Mouse (Mus musculus) heart, postnatal 0 days (tissue): ENCODE measurements around the gene Nkapd1. TPM values are rescaled to one million over a fixed set of nuclear protein-coding genes. Genes with fewer than 3 reads are reported as not detected.

Source experiments
- ATAC-seq: fragments of 200-750 bp; cut with Nextera tagmentation; 2 replicates; pipeline ENCODE4 v1.8.0; 2017; ENCODE audit warnings: low read depth, moderate number of reproducible peaks, moderate library complexity; ENCODE audit not compliant: insufficient read depth
- DNase-seq: peaks from one replicate; pipeline ENCODE4 v3.0.0-alpha.2; 2016; ENCODE audit warnings: low spot score
- H3K27ac ChIP-seq: fragments of 300-500 bp; sonication (generic); 2 replicates; pipeline ENCODE4 v1.5.1; 2014; ENCODE audit warnings: low read depth, mild to moderate bottlenecking
- H3K27me3 ChIP-seq: fragments of 300-500 bp; sonication (generic); 2 replicates; pipeline ENCODE4 v1.6.1; 2014; ENCODE audit warnings: low read length, mixed read lengths; ENCODE audit not compliant: control insufficient read depth, insufficient read depth
- H3K36me3 ChIP-seq: fragments of 300-500 bp; sonication (generic); replicated peaks from 2 replicates; pipeline ENCODE4 v1.6.1; 2014; ENCODE audit warnings: low read length, mixed read lengths; ENCODE audit not compliant: control insufficient read depth, insufficient read depth
- H3K4me1 ChIP-seq: fragments of 300-500 bp; sonication (generic); 2 replicates; pipeline ENCODE4 v1.6.1; 2014; ENCODE audit warnings: antibody characterized with exemption; ENCODE audit not compliant: control insufficient read depth, insufficient read depth
- H3K4me2 ChIP-seq: fragments of 300-500 bp; sonication (generic); 2 replicates; pipeline ENCODE4 v1.6.1; 2014; ENCODE audit warnings: low read depth, mild to moderate bottlenecking, low read length, moderate library complexity
- H3K4me3 ChIP-seq: fragments of 300-500 bp; sonication (generic); 2 replicates; pipeline ENCODE4 v1.5.1; 2014; ENCODE audit warnings: low read depth, low read length
- H3K9ac ChIP-seq: fragments of 300-500 bp; sonication (generic); replicated peaks from 2 replicates; pipeline ENCODE4 v1.6.1; 2014; ENCODE audit warnings: low read depth, low read length, mixed read lengths
- H3K9me3 ChIP-seq: fragments of 300-500 bp; sonication (generic); replicated peaks from 2 replicates; pipeline ENCODE4 v1.6.1; 2016; ENCODE audit warnings: low read length; ENCODE audit not compliant: control insufficient read depth
- CTCF ChIP-seq: IDR thresholded peaks from 2 replicates; pipeline ENCODE4 v1.5.1; 2016; ENCODE audit warnings: antibody characterized with exemption, control low read depth, low read depth
- EP300 ChIP-seq: IDR thresholded peaks from 2 replicates; pipeline ENCODE4 v1.6.1; 2016; ENCODE audit warnings: antibody characterized with exemption, low read depth
- WGBS: fragments of 180-500 bp; shearing (Covaris S2); extraction: QIAGEN DNeasy Blood & Tissue Kit; methylation state at CpG from one replicate; pipeline ENCODE4 v1.1.7; 2014; 5-methylcytosine and 5-hydroxymethylcytosine counted together
- polyA plus RNA-seq: library from polyadenylated mRNA; unstranded; fragments of >200 nt; fragmentation: Nextera tagmentation; extraction: Ambion mirVana; gene quantifications from 2 replicates; pipeline ENCODE4 v1.2.1, GENCODE M21; 2015
- total RNA-seq: library from RNA; depleted of rRNA; stranded (reverse); fragments of >200 nt; gene quantifications from 2 replicates; pipeline ENCODE4 v1.2.3, GENCODE M21; 2014; ENCODE audit warnings: low replicate concordance; rRNA removed

Nkapd1 gene
- total and polyA plus RNA-seq, 2 experiments from 2014 or later, result 14.3 to 14.5 TPM

GRCm38 (mm10) chr9:50565940-50566339 is 51.3 kb downstream of the Nkapd1 start:
- Histone ChIP-seq H3K9ac (no peak overlapping the region), H3K9me3 (no peaks in the 10 kb centered on the region), H3K4me2 (no peak overlapping the region), H3K36me3 (no peaks in the 10 kb centered on the region), H3K27ac (no peak overlapping the region), H3K27me3 (no peaks in the 10 kb centered on the region), H3K4me3 (no peak overlapping the region), H3K4me1 (no peaks in the 10 kb centered on the region)
- no peak for ATAC-seq
- no peak for DNase-seq
- TF ChIP-seq CTCF (no peak), EP300 (no peak)
- 37% methylated on average over 4 of the region's 4 CpGs for WGBS

- TF ChIP-seq CTCF, result no peak
- TF ChIP-seq EP300, result no peak
- Histone ChIP-seq H3K27ac (no peak overlapping the region), H3K9me3 (no peaks in the 10 kb centered on the region), H3K36me3 (no peaks in the 10 kb centered on the region), H3K4me3 (no peak overlapping the region), H3K4me2 (no peak overlapping the region), H3K9ac (no peak overlapping the region), H3K4me1 (no peaks in the 10 kb centered on the region), H3K27me3 (no peaks in the 10 kb centered on the region)
- ATAC-seq (no peak), DNase-seq (no peak)
- 58% methylated on average over 7 of the region's 7 CpGs for WGBS
Observed at GRCm38 (mm10) chr9:50565173-50565572, 52.1 kb downstream of the Nkapd1 start.

DNA sequence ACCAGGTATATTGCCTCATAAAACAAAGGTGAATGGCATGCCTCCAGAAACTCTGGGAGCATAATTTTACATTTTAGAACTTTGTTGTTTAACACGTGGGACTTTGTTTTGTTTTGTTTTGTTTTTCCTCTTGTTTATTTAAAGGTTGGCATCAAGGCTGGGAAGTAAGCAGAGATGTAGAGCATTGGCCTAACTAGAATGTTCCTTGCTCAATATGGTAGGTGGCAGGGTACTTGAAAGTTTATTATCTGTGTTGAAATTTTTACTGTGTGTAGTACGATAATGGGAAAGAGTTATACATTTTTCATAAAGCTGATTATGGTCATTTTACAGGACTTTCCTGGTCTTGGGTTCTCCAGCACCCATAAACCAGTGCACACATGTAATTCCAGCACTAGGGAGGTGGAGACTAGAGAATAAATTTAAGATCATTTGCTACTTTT is 55.3 kb downstream of the Nkapd1 start:
- no peak for ATAC-seq
- Histone ChIP-seq H3K27me3 (no peaks in the 10 kb centered on the region), H3K4me2 (no peak overlapping the region), H3K27ac (no peak overlapping the region), H3K4me3 (no peak overlapping the region), H3K9ac (no peak overlapping the region), H3K4me1 (no peaks in the 10 kb centered on the region), H3K36me3 (no peaks in the 10 kb centered on the region), H3K9me3 (no peaks in the 10 kb centered on the region)
- TF ChIP-seq EP300 (no peak), CTCF (no peak)
- no peak for DNase-seq
- WGBS, result 69% methylated on average over 2 of the region's 2 CpGs

DNA sequence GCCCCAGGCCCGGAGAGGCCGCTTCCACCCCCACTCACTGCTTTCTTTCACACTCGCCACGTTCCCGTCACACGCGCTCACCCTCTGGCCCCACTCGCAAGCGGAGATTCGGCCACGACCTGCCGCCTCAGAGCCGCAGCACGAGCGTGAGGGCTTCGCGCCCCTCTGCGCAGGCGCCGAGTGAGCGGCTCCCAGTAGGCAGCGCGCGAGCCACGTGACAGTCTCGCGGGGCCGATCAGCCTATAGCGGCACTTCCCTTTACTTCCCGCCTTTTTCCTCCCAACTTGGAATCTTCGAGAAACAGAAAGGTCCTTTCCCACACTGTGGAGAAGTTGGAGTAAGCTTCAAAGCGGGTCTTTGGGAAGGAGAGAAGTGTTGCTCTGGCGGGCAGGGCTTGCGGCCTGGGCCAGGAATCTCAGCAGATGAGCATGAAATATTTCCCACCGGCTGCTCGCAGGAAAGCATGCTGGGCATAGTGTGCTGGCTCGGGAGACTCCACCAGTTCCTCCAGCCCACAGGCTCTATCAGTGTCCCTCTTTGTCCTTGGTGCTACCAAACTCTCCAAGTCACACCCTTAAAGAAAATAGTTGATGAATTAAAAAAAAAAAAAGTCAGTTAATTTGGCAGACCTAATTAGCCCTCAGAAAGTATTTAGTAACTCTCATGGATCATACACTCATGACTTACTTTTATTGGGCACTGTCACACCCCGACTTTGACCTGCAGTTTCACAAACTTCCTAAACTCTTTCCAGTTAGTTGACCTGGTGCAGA is 55.9 kb downstream of the Nkapd1 start, which contains the start of gene Tex12:
Gene Tex12 (minus strand): TSS at position 181 of the 773 bp plus-strand sequence.
- Histone ChIP-seq H3K27me3 (no peaks in the 10 kb centered on the region), H3K9me3 (no peaks in the 10 kb centered on the region), H3K27ac (no peak within 1 kb of the TSS), H3K4me1 (no peaks in the 10 kb centered on the region), H3K4me3 (no peak within 1 kb of the TSS), H3K9ac (no peak within 1 kb of the TSS), H3K36me3 (no peaks in the 10 kb centered on the region), H3K4me2 (no peak within 1 kb of the TSS)
- no peak for DNase-seq
- no peak for ATAC-seq
- 80% methylated on average over 38 of the region's 38 CpGs for WGBS
- TF ChIP-seq CTCF (no peak), EP300 (no peak)

Other genes starting within 250 kb of the Nkapd1 start
- 3.7 and 7.0 TPM in 2 replicates for gene Plet1, start 122.9 kb downstream of the Nkapd1 start, total RNA-seq
- 1.2 and 1.3 TPM in 2 replicates for gene Plet1, start 122.9 kb downstream of the Nkapd1 start, polyA plus RNA-seq
- 29.7 and 147 TPM in 2 replicates for gene Pts, start 88.7 kb downstream of the Nkapd1 start, total RNA-seq
- 93.1 and 97.8 TPM in 2 replicates for gene Pts, start 88.7 kb downstream of the Nkapd1 start, polyA plus RNA-seq
- 0.46 and 2.4 TPM in 2 replicates for gene Il18, start 62.6 kb downstream of the Nkapd1 start, total RNA-seq
- 2.9 and 4.7 TPM in 2 replicates for gene Il18, start 62.6 kb downstream of the Nkapd1 start, polyA plus RNA-seq
- gene Bco2, start 62.3 kb downstream of the Nkapd1 start, total RNA-seq, result not detected in 2 replicates
- 0.07 TPM in 1 of 2 replicates, not detected in the other for gene Bco2, start 62.3 kb downstream of the Nkapd1 start, polyA plus RNA-seq
- gene Tex12, start 56.1 kb downstream of the Nkapd1 start, total RNA-seq, result not detected in 2 replicates
- gene Tex12, start 56.1 kb downstream of the Nkapd1 start, polyA plus RNA-seq, result not detected in 2 replicates
- 980 and 992 TPM in 2 replicates for gene Sdhd, start 13.7 kb downstream of the Nkapd1 start, total RNA-seq
- gene Sdhd, start 13.7 kb downstream of the Nkapd1 start, polyA plus RNA-seq, result 1,236 and 1,240 TPM in 2 replicates
- gene Timm8b, start 13.6 kb downstream of the Nkapd1 start, total RNA-seq, result 115 and 163 TPM in 2 replicates
- 445 and 461 TPM in 2 replicates for gene Timm8b, start 13.6 kb downstream of the Nkapd1 start, polyA plus RNA-seq
- 0.27 TPM in 1 of 2 replicates, not detected in the other for gene Pih1d2, start 143 bp downstream of the Nkapd1 start, total RNA-seq
- gene Pih1d2, start 143 bp downstream of the Nkapd1 start, polyA plus RNA-seq, result 1.2 and 1.5 TPM in 2 replicates
- gene Dlat, start 42.3 kb upstream of the Nkapd1 start, total RNA-seq, result 155 and 215 TPM in 2 replicates
- 203 and 204 TPM in 2 replicates for gene Dlat, start 42.3 kb upstream of the Nkapd1 start, polyA plus RNA-seq
- 7.7 and 19.8 TPM in 2 replicates for gene Dixdc1, start 122.1 kb upstream of the Nkapd1 start, total RNA-seq
- 6.9 and 7.1 TPM in 2 replicates for gene Dixdc1, start 122.1 kb upstream of the Nkapd1 start, polyA plus RNA-seq
- gene 2310030G06Rik, start 129.1 kb upstream of the Nkapd1 start, total RNA-seq, result 3.6 and 4.8 TPM in 2 replicates
- 10.6 and 11.0 TPM in 2 replicates for gene 2310030G06Rik, start 129.1 kb upstream of the Nkapd1 start, polyA plus RNA-seq
- gene Cryab, start 133.9 kb upstream of the Nkapd1 start, total RNA-seq, result 758 and 766 TPM in 2 replicates
- 1,736 and 1,781 TPM in 2 replicates for gene Cryab, start 133.9 kb upstream of the Nkapd1 start, polyA plus RNA-seq
- gene Hspb2, start 134.9 kb upstream of the Nkapd1 start, total RNA-seq, result 241 and 266 TPM in 2 replicates
- gene Hspb2, start 134.9 kb upstream of the Nkapd1 start, polyA plus RNA-seq, result 309 and 313 TPM in 2 replicates
- 7.4 and 10.0 TPM in 2 replicates for gene Fdxacb1, start 150.8 kb upstream of the Nkapd1 start, total RNA-seq
- 7.9 and 8.1 TPM in 2 replicates for gene Fdxacb1, start 150.8 kb upstream of the Nkapd1 start, polyA plus RNA-seq
- 23.9 and 24.2 TPM in 2 replicates for gene Alg9, start 157.6 kb upstream of the Nkapd1 start, total RNA-seq
- gene Alg9, start 157.6 kb upstream of the Nkapd1 start, polyA plus RNA-seq, result 11.4 and 11.9 TPM in 2 replicates
- 8.0 and 39.5 TPM in 2 replicates for gene 1110032A03Rik, start 158.1 kb upstream of the Nkapd1 start, total RNA-seq
- gene 1110032A03Rik, start 158.1 kb upstream of the Nkapd1 start, polyA plus RNA-seq, result 32.6 and 36.8 TPM in 2 replicates
- 7.5 and 15.3 TPM in 2 replicates for gene Ppp2r1b, start 227.8 kb upstream of the Nkapd1 start, total RNA-seq
- gene Ppp2r1b, start 227.8 kb upstream of the Nkapd1 start, polyA plus RNA-seq, result 15.3 and 17.8 TPM in 2 replicates